Mouse (Mus musculus) erythroblast, embryonic 14.5 days (primary cell): ENCODE data around the gene Capza1. TPM values are rescaled to one million over a fixed set of nuclear protein-coding genes. Genes with fewer than 3 reads are reported as not detected.

ENCODE experiments used
- H3K27me3 ChIP-seq: 2 replicates; pipeline ENCODE4 v1.6.1; 2012; ENCODE audit warnings: inconsistent platforms; ENCODE audit not compliant: control insufficient read depth
- H3K36me3 ChIP-seq: 2 replicates; pipeline ENCODE4 v1.6.1; 2012; ENCODE audit warnings: mild to moderate bottlenecking, inconsistent platforms; ENCODE audit not compliant: control insufficient read depth
- H3K4me1 ChIP-seq: 2 replicates; pipeline ENCODE4 v1.6.1; 2012; ENCODE audit warnings: inconsistent platforms; ENCODE audit not compliant: control insufficient read depth
- H3K4me3 ChIP-seq: replicated peaks from 2 replicates; pipeline ENCODE3; 2012; ENCODE audit warnings: moderate library complexity, mild to moderate bottlenecking, inconsistent platforms
- H3K9me3 ChIP-seq: 2 replicates; pipeline ENCODE4 v1.6.1; 2012; ENCODE audit warnings: low read length, inconsistent platforms, mixed read lengths; ENCODE audit not compliant: control insufficient read depth
- GATA1 ChIP-seq: IDR thresholded peaks from 2 replicates; pipeline ENCODE4 v1.6.1; 2012; ENCODE audit warnings: low read length, inconsistent platforms, mixed read lengths
- TAL1 ChIP-seq: IDR thresholded peaks from 3 replicates; pipeline ENCODE4 v1.6.1; 2012; ENCODE audit warnings: low read length, inconsistent platforms, mixed read lengths
- polyA plus RNA-seq: library from polyadenylated mRNA; stranded (reverse); fragments of >175 nt; gene quantifications from 2 replicates; pipeline ENCODE4 v1.2.3, GENCODE M21; 2012

Gene Capza1
- polyA plus RNA-seq, 1 experiment, result 0.54 TPM

DNA sequence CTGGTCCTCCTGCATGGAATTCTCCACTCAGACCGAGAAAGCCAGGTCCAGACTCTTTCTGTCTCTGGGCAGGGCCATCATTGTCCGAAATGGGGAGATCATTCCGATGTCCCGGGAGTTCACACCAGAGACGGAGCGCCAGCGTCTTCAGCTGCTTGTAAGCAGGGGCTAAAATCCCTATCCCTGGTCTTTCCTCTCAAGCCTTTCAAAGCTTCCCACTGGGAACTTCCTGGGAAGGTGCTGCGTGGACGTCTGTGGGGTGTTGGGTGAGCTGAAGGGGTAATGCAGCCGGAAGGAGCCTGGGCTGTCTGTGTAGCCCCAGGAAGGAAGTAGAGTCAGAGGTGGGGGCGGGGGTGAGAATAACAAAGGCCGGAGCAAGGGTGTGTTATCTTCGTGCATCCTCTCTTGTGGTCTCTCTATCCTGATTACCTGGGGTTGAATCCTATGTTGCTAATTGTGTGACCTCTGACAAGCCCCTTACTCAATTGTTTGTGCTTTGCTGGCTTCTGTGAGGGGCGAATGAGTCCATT lies 80.3 kb downstream of the Capza1 start:
- Histone ChIP-seq H3K9me3 (no peaks in the 10 kb centered on the region; the same call in 1 of the 2 replicates), H3K27me3 (peaks cover 92% of the 10 kb centered on the region), H3K36me3 (no peaks in the 10 kb centered on the region), H3K4me1 (peaks cover 20% of the 10 kb centered on the region), H3K4me3 (no peak overlapping the region)
- TF ChIP-seq TAL1 (no peak), GATA1 (no peak)

DNA sequence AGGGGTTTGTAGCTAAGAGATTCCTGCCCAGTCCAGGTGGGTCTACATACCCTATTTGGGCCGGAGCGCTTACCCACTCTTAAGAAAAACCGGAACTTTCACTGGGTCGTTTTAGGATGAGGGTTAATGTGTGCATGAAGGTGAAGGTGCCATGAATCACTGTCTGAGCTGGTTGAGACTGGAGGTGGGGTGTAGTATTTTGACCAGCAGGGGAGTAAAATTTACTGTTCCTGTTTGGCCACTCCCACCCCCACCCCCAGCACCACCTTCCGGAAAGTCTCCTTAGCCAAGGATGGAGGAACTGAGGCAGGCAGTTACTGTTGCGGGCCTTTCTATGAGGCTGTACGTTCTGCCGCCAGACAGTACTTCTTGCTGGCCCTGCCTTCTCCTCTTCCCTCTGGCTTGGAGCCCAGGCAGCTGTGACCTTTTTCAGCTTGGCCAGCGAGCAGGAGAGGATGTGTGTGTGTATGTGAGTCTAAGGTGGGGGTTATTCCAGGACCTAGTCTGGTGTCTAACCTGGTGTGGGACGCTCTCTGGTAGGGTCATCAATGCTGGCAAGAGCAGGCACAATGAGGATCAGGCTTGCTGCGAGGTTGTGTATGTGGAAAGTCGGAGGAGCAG lies 82.1 kb downstream of the Capza1 start:
- Histone ChIP-seq H3K4me3 (no peak overlapping the region), H3K4me1 (peaks cover 15% of the 10 kb centered on the region), H3K9me3 (no peaks in the 10 kb centered on the region; the same call in 1 of the 2 replicates), H3K36me3 (no peaks in the 10 kb centered on the region), H3K27me3 (peaks cover 92% of the 10 kb centered on the region)
- TF ChIP-seq GATA1 (no peak), TAL1 (no peak)

DNA sequence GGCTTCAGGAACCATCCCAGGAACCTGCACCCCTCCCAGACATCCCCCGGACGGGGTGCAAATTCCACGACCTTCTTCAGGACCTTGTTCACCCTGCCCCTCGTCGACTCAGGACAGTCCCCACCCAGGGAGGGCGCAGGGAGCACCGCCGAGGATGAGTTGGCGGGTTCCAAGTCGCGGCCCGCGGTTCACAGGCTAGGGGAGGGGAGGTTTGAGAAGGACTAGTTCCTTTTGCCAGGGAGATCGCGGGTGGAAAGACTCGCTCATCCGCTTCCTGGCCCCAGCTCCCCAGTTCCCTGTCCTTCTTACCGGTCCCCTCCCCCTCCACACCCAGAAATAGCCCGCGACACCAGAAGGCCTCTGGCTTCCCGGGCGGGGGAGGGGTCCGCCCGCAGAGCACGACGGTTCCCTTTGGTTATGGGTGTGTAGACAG lies 82.8 kb downstream of the Capza1 start, which contains the start of gene Fam19a3:
Gene Fam19a3, minus strand, starts transcription at position 370 of the 433 bp plus-strand sequence.
- Histone ChIP-seq H3K9me3 (no peaks in the 10 kb centered on the region; the same call in 1 of the 2 replicates), H3K27me3 (peaks cover 97% of the 10 kb centered on the region), H3K4me1 (peaks cover 15% of the 10 kb centered on the region), H3K36me3 (no peaks in the 10 kb centered on the region), H3K4me3 (peak within 1 kb of the TSS; percentile 34)
- no peak for TF ChIP-seq TAL1
- no peak for TF ChIP-seq GATA1

DNA sequence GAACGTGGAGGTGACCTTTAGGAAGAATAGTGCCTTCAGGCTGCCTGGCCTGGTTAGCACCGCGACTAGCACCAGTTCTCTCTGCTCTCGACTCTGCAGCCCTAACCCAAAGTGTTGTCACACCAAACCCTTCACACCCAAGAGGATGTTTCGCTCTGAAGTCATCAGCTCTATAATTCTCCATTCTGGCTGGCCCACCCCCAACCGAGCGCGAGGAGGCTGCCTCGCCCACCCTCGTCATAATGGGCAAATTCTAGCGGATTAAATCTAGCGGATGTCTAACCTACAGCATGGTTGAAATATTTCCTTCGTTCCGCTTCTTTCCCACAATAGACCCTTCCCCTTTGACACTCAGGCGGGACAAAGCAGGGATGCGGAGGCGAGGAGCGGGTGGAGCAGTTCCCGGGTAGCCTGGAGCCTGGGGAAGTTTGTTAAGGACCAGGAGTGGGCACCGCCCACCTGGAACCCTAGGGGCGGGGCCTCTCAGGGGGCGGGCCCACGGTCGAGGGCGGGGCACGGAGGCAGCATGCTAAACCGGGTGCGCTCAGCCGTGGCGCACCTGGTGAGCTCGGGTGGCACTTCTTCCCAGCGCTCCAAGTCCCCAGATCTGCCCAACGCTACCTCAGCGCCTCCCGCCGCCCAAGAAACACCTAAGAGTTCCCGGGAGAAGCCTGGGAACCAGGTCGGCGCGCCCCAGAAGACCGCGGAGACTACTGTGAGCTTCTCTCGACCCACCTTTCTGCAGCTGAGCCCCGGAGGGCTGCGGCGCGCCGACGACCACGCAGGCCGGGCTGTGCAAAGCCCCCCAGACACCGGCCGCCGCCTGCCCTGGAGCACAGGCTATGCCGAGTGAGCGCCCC lies 83.5 kb downstream of the Capza1 start, which contains the start of gene Ppm1j:
Gene Ppm1j, plus strand, starts transcription at position 496 of the 860 bp plus-strand sequence.
- Histone ChIP-seq H3K27me3 (peaks cover 98% of the 10 kb centered on the region), H3K9me3 (no peaks in the 10 kb centered on the region; the same call in 1 of the 2 replicates), H3K4me1 (peaks cover 15% of the 10 kb centered on the region), H3K36me3 (no peaks in the 10 kb centered on the region), H3K4me3 (peak within 1 kb of the TSS; percentile 34)
- TF ChIP-seq TAL1, result no peak
- TF ChIP-seq GATA1, result no peak

DNA sequence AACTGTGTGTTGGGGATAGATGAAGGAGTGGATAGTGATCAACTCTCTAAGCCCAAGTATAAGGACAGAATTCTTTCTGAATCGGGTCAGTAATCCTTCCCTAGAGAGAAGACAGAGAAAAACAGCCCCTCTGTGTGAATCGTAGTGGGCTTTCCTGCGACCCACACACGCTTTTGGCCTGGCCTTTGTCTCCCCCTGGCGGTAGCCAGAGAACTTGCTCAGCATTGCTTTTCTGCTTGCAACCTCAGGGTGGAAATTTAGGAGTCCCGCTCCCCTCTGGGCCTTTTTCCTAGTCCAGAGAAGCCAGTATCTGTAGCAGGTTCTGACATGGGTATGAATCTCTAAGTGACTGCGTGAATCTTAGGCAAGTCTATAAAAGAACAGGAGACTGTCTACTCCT lies 84.4 kb downstream of the Capza1 start:
- H3K4me3 ChIP-seq, result no peak overlapping the region
- no peaks in the 10 kb centered on the region for H3K36me3 ChIP-seq
- H3K4me1 ChIP-seq, result peaks cover 15% of the 10 kb centered on the region
- peaks cover 95% of the 10 kb centered on the region for H3K27me3 ChIP-seq
- TF ChIP-seq TAL1 (no peak), GATA1 (no peak)
- H3K9me3 ChIP-seq, result no peaks in the 10 kb centered on the region; the same call in 1 of the 2 replicates

DNA sequence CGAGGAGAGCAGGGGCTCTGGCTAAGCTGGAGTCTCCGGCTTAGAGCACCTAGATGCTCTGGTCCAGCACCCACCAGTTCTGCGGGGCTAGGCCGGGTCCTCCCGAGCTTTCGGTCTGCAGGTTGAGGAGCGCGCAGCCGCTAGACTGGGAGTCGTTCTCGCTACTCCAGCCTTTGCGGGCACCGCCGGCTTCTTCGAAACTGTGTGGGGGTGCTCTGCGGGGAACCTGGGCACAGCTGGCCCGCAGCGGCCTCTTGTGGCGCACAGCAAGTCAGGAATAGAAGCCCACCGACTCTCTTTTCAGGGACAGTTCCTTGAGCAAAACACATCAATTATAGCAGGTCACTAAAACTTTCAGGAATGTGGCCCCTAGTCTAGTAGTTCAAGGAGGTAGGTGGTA lies 87.0 kb downstream of the Capza1 start:
- Histone ChIP-seq H3K4me3 (no peak overlapping the region), H3K9me3 (no peaks in the 10 kb centered on the region; the same call in 1 of the 2 replicates), H3K27me3 (peaks cover 77% of the 10 kb centered on the region), H3K36me3 (no peaks in the 10 kb centered on the region), H3K4me1 (peaks cover 15% of the 10 kb centered on the region)
- TF ChIP-seq TAL1 (no peak), GATA1 (no peak)

DNA sequence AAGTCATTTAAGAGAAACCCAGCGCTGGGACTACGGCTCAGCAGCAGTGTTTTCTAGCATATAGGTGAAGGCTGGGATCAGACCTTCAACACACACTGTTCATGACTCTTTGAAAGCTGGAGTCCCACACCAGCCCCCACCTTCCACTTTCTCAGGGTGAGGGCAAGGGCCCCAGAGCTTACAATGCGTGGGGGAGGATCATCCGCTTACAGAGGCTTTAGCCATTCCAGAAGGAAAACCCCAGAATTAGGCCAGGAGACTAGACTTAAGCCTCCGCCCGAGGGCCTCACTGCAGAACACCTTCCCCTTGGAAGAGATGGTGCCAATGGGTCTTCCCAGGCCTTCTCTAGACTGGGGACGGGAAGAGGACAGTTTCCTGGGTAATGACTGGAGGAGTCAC lies 91.0 kb downstream of the Capza1 start:
- Histone ChIP-seq H3K36me3 (no peaks in the 10 kb centered on the region), H3K27me3 (peaks cover 42% of the 10 kb centered on the region), H3K9me3 (no peaks in the 10 kb centered on the region), H3K4me1 (peaks cover 18% of the 10 kb centered on the region), H3K4me3 (no peak overlapping the region)
- TF ChIP-seq GATA1 (no peak), TAL1 (no peak)

Other genes starting within 250 kb of the Capza1 start
- 12.8 and 18.6 TPM in 2 replicates for gene Slc16a1, start 225.8 kb downstream of the Capza1 start, polyA plus RNA-seq
- gene Ppm1j, start 83.4 kb downstream of the Capza1 start, polyA plus RNA-seq, result not detected in 2 replicates
- not detected in 2 replicates for gene Fam19a3, start 82.7 kb downstream of the Capza1 start, polyA plus RNA-seq
- gene Rhoc, start 76.1 kb downstream of the Capza1 start, polyA plus RNA-seq, result 0.24 and 0.47 TPM in 2 replicates
- gene Mov10, start 45.9 kb downstream of the Capza1 start, polyA plus RNA-seq, result 0.85 and 1.0 TPM in 2 replicates
- gene St7l, start 500 bp downstream of the Capza1 start, polyA plus RNA-seq, result 0.43 and 0.44 TPM in 2 replicates
- gene Wnt2b, start 97.4 kb upstream of the Capza1 start, polyA plus RNA-seq, result not detected in 2 replicates
- gene Cttnbp2nl, start 188.6 kb upstream of the Capza1 start, polyA plus RNA-seq, result 0.01 TPM in 1 of 2 replicates, not detected in the other
- gene 4930564D02Rik, start 202.3 kb upstream of the Capza1 start, polyA plus RNA-seq, result not detected in 2 replicates